Mouse (Mus musculus) hindbrain, embryonic 15.5 days (tissue): Measurements from ENCODE around the gene Mpo. TPM values are rescaled to one million over a fixed set of nuclear protein-coding genes. Genes with fewer than 3 reads are reported as not detected.

ENCODE experiments used
- ATAC-seq: fragments of 200-750 bp; cut with Nextera tagmentation; 2 replicates; pipeline ENCODE4 v1.8.0; 2017; ENCODE audit warnings: low read depth, moderate number of reproducible peaks, moderate TSS enrichment; ENCODE audit not compliant: low FRiP score
- H3K27ac ChIP-seq: fragments of 300-500 bp; sonication (generic); replicated peaks from 2 replicates; pipeline ENCODE4 v1.5.1; 2015; ENCODE audit warnings: mild to moderate bottlenecking, inconsistent platforms
- H3K27me3 ChIP-seq: fragments of 300-500 bp; sonication (generic); 2 replicates; pipeline ENCODE4 v1.6.1; 2015; ENCODE audit warnings: control low read depth, inconsistent platforms
- H3K36me3 ChIP-seq: fragments of 300-500 bp; sonication (generic); 2 replicates; pipeline ENCODE4 v1.6.1; 2015; ENCODE audit warnings: control low read depth, inconsistent platforms
- H3K4me1 ChIP-seq: fragments of 300-500 bp; sonication (generic); replicated peaks from 2 replicates; pipeline ENCODE4 v1.6.1; 2015; ENCODE audit warnings: control low read depth, inconsistent platforms
- H3K4me2 ChIP-seq: fragments of 300-500 bp; sonication (generic); 2 replicates; pipeline ENCODE4 v1.6.1; 2015; ENCODE audit warnings: moderate library complexity, mild to moderate bottlenecking, inconsistent platforms
- H3K4me3 ChIP-seq: fragments of 300-500 bp; sonication (generic); 2 replicates; pipeline ENCODE4 v1.5.1; 2015; ENCODE audit warnings: mild to moderate bottlenecking, inconsistent platforms
- H3K9ac ChIP-seq: fragments of 300-500 bp; sonication (generic); 2 replicates; pipeline ENCODE4 v1.6.1; 2015; ENCODE audit warnings: inconsistent platforms
- H3K9me3 ChIP-seq: fragments of 300-500 bp; sonication (generic); 2 replicates; pipeline ENCODE4 v1.6.1; 2016; ENCODE audit warnings: control low read depth, inconsistent platforms
- WGBS: fragments of 180-500 bp; shearing (Covaris S2); methylation state at CpG from one replicate; pipeline ENCODE4 v1.1.7; 2015; 5-methylcytosine and 5-hydroxymethylcytosine counted together
- polyA plus RNA-seq: library from polyadenylated mRNA; unstranded; fragments of >200 nt; fragmentation: Nextera tagmentation; extraction: Ambion mirVana; gene quantifications from 2 replicates; pipeline ENCODE4 v1.2.1, GENCODE M21; 2015

Gene Mpo
- polyA plus RNA-seq: 0.21 TPM in 2 replicates

DNA sequence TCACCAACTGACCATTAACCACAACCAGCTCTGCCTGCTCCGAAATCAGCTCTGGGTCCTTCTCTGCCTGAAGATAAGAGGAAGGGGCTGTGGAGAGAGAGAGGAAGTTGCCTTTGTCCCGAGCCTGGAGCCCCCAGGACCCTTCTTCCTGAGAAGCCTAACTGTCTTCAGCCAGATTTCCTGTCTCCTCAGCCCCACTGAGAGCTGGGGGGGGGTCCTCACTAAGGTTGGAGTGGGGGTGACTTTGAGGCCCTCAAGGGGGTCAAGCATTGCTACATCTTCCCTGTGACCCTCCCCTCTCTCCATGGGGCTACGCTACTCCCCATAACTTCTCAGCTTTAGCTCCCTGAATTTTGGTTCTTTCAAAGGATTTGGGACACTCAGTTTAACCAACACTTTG is at the start of gene Mpo:
Gene Mpo, plus strand, starts transcription at position 122 of the 400 bp plus-strand sequence.
- ATAC-seq: no peak
- no peak within 1 kb of the TSS for H3K4me2 ChIP-seq
- no peak within 1 kb of the TSS for H3K27ac ChIP-seq
- H3K36me3 ChIP-seq: no peaks in the 10 kb centered on the region
- 0 out of 2 replicates have a peak, but pooled peaks cover 6% of the 10 kb centered on the region for H3K4me1 ChIP-seq
- 72% methylated on average over 3 of the region's 3 CpGs for WGBS
- no peaks in the 10 kb centered on the region for H3K9me3 ChIP-seq
- H3K9ac ChIP-seq: no peak within 1 kb of the TSS
- no peak within 1 kb of the TSS for H3K4me3 ChIP-seq
- no peaks in the 10 kb centered on the region for H3K27me3 ChIP-seq

DNA sequence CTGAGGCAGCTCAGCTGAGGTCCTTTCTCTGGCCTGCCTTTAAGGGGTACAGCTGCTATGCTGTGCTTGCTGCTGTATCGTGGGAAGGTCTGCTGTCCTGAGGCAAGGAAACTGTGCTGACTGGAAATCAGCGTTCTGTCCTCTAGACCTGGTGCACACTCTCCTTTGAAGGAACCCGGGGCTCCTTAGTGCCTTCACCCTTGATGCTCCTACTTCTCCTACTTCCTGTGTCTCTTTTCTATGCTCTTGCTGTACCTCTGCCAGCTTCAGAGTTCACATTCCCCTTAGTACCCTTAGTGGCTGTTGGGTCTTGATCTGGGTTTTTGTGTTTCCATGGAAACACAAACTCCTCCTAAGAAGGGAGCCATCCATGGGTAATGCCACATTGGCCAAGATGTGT is 49.7 kb upstream of the Mpo start:
- Histone ChIP-seq H3K36me3 (peaks cover 35% of the 10 kb centered on the region), H3K4me2 (no peak overlapping the region), H3K9me3 (no peaks in the 10 kb centered on the region), H3K4me3 (no peak overlapping the region), H3K4me1 (no peaks in the 10 kb centered on the region), H3K27me3 (no peaks in the 10 kb centered on the region), H3K9ac (no peak overlapping the region), H3K27ac (no peak overlapping the region)
- 91% methylated on average over 3 of the region's 3 CpGs for WGBS
- no peak for ATAC-seq

DNA sequence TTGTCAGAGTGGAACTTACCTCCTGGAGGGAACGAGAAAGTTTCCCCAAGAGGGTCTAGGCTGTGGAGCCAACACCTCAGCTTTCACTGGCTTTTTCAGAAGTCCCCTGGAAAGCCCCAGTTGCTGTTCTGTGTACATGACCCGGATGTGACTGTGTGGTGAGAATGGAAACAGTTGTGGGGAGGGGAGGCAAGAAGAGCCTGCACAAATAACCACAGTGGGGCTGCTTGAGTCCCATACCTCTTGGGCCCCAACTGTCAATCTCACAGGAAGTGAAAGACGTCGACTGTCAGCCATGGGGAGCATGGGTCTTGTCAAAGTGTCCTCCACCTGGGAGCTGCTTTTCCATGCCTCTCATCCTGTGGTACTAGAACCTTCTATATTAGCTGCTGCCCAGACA is 48.4 kb upstream of the Mpo start:
- H3K27me3 ChIP-seq: no peaks in the 10 kb centered on the region
- H3K9me3 ChIP-seq: no peaks in the 10 kb centered on the region
- H3K4me3 ChIP-seq: no peak overlapping the region
- H3K4me2 ChIP-seq: no peak overlapping the region
- no peak overlapping the region for H3K9ac ChIP-seq
- WGBS: 80% methylated on average over 4 of the region's 4 CpGs
- no peak overlapping the region for H3K27ac ChIP-seq
- ATAC-seq: no peak
- peaks cover 27% of the 10 kb centered on the region for H3K36me3 ChIP-seq
- no peaks in the 10 kb centered on the region for H3K4me1 ChIP-seq

DNA sequence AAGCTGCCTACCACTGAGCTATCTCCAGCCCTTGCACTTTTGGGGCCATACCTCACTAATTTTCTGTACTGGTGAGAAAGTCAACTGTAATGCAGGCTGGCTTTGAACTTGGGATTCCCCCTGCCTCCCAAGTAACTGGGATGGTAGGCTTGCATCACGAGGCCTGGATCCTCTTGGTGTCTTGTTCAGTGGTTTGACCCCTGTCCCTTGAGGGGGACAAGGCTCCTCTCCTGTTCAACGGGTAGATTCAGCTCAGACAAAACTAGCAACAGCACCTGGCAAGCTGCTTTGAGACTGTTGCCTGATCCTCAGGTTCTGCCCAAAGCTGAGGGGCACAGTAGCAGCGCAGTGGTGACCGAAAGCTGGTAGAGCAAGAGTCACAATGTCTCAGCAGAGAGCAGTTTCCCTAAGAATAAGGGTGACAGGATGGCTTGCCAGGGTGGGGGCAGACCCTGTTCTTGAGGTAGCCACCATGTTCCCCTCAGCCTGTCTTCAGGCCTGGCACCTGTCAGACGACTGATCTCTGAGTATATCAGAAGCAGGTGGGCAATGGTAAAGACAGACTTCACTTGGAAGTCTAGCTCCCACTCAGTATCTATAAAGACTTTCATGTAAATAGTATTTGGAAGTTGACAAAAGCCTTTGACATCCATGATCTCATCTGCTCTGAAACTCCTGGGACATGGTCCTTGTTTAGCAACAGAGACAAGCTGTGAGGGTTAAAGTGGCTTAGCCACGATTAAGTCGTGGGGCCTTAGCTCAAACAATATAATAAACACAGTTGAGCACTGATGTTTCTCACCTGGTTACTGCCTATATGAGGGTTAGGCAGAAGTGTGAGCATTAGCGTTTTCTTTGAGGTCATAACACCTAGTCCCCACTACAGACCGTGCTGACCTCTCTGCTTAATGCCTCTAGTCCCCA is 47.5 kb upstream of the Mpo start:
- H3K27ac ChIP-seq: no peak overlapping the region
- no peak overlapping the region for H3K9ac ChIP-seq
- no peaks in the 10 kb centered on the region for H3K4me1 ChIP-seq
- H3K4me3 ChIP-seq: no peak overlapping the region
- H3K36me3 ChIP-seq: peaks cover 22% of the 10 kb centered on the region
- 83% methylated on average over 9 of the region's 9 CpGs for WGBS
- no peaks in the 10 kb centered on the region for H3K9me3 ChIP-seq
- H3K27me3 ChIP-seq: no peaks in the 10 kb centered on the region
- H3K4me2 ChIP-seq: no peak overlapping the region
- no peak for ATAC-seq

DNA sequence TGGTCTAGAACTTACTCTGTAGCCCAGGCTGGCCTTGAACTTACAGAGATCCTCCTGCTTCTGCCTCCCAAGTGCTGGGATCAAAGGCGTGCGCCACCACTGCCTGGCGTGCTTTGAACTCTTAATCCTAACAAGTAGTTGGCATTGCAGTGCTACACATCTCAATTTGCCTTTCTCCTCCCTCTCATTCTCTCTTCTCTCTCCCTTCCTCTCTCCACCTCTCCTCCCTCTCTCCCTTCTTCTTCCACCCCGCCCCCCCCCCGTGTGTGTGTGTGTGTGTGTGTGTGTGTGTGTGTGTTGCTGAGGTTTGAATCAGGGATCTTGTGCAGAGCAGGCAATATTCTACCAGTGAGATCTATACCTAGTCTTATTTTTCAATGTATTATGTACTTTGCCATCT is 46.1 kb upstream of the Mpo start:
- no peak overlapping the region for H3K4me3 ChIP-seq
- H3K27me3 ChIP-seq: no peaks in the 10 kb centered on the region
- WGBS: 84% methylated on average over 5 of the region's 5 CpGs
- no peak overlapping the region for H3K27ac ChIP-seq
- ATAC-seq: no peak
- H3K9ac ChIP-seq: no peak overlapping the region
- peaks cover 17% of the 10 kb centered on the region for H3K36me3 ChIP-seq
- H3K4me2 ChIP-seq: no peak overlapping the region
- H3K9me3 ChIP-seq: no peaks in the 10 kb centered on the region
- H3K4me1 ChIP-seq: no peaks in the 10 kb centered on the region

DNA sequence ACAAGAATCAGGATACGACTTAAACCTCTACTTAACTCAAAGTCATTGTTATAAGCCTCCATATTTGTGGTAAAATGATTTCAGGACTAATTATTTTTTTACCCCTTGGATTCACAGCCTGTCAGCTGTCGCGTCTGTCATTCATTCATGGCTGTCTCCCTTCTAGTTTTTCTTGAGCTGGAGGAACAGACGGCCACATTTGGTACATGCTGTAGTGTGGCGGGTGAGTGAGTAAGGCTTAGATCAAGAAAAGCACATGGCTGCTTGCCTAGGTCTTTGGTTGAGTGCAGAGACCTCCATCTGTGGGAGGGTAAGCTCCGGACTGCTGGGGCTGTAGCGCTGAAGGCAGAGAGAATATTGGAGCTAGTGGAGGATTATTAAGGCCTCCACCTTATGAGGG is 45.7 kb upstream of the Mpo start:
- WGBS: 93% methylated on average over 7 of the region's 7 CpGs
- Histone ChIP-seq H3K36me3 (peaks cover 13% of the 10 kb centered on the region), H3K4me1 (no peaks in the 10 kb centered on the region), H3K4me3 (no peak overlapping the region), H3K4me2 (no peak overlapping the region), H3K27ac (no peak overlapping the region), H3K9me3 (no peaks in the 10 kb centered on the region), H3K27me3 (no peaks in the 10 kb centered on the region), H3K9ac (no peak overlapping the region)
- ATAC-seq: no peak

DNA sequence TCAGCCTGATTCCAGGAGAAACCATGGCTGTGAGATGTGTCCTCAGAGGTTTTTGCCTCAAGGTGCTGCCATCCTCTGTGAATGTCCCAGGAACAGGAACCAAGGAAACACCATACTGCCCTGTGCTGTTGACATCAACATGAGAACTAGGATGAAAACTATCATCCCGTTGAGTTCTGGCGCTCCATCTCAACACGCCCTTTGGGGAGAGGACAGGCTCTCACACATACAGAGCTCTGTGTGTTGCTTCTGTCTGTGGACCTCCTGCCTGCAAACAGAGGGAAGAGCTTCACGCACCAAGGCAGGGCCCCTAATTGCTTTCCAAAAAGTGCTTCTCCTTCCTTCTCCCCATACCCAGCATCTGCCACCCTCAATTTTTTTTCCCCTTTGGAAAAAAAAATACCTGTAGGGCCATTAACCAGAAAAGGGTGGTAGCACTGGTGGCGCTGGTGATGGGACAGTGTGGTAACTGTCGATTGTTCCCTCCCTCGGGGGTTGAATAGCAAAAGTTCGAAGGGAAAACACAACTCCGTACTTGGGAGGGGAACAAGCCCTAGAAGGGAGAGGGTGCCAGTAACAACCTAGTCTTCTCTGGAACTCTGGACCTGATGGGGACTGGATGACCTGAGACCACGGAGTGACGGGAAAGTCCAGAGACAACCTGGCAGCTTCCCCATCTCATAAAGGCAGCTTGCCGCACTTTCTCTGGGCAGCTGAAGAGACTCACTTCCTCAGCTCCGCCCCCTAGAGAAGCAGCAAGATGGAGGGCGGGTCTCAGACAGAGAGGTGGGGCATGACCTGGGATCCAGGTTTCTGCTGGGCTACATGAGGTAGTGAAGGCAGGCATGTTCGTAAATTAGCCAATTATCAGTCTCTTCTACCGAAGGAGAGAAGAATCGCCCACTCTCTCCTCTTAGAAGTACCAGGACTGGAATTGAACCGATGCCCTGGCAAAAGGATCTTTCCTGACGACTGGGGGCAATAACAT is 45.0 kb upstream of the Mpo start:
- Histone ChIP-seq H3K27me3 (no peaks in the 10 kb centered on the region), H3K4me1 (no peaks in the 10 kb centered on the region)

DNA sequence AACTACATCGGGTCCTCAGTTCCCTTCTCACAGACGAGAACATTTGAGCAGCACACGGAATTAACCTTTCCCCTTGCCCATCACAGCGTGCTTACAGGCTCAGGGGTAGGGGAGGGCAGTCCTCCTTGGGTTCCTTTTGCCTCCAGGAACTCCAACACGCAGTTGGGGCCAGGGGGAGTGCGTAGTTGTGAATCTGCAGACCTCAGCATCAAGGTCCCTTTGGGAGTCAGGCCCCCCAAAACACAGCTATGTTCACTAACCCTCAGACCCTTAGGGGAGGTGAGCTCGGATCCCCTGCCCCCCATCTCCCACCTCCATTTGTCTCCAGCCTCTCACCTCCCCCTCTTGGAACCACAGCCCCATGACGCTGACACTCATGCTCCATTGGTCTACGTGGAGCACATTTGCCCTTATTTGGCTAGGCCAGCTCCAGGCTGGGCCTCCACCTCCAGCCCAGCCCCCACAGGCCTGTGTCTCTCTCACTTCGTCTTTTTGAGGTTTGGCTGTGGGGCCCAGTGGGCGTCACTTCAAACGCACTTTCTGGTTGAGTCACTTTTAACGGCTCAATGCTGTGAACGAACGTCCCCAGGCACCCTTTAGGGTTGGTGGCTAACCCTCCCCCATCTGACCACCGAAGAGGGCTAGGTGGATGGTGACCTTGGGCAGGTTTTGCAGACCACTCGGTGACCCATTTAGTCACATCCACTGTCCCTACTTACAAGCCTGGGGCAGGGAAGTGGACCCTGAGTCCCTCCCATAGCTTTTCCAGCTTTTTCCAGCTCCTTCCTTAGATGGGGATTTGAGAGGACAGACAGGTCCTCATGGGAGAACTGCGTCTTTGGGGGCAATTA is 44.0 kb upstream of the Mpo start:
- Histone ChIP-seq H3K27me3 (no peaks in the 10 kb centered on the region), H3K36me3 (peaks cover 3% of the 10 kb centered on the region; the same call in 1 of the 2 replicates), H3K4me3 (no peak overlapping the region), H3K9ac (no peak overlapping the region), H3K4me1 (no peaks in the 10 kb centered on the region), H3K9me3 (no peaks in the 10 kb centered on the region), H3K27ac (no peak overlapping the region), H3K4me2 (no peak overlapping the region)
- whole genome bisulfite sequencing: 64% methylated on average over 18 of the region's 18 CpGs
- ATAC-seq: no peak

More for the DNA sequence above, 45.0 kb upstream of the Mpo start:
- no peak overlapping the region for H3K27ac ChIP-seq
- no peaks in the 10 kb centered on the region for H3K9me3 ChIP-seq
- H3K4me3 ChIP-seq: no peak overlapping the region
- no peak overlapping the region for H3K9ac ChIP-seq
- no peak overlapping the region for H3K4me2 ChIP-seq
- no peak for ATAC-seq
- WGBS: 43% methylated on average over 19 of the region's 19 CpGs
- peaks cover 13% of the 10 kb centered on the region for H3K36me3 ChIP-seq

DNA sequence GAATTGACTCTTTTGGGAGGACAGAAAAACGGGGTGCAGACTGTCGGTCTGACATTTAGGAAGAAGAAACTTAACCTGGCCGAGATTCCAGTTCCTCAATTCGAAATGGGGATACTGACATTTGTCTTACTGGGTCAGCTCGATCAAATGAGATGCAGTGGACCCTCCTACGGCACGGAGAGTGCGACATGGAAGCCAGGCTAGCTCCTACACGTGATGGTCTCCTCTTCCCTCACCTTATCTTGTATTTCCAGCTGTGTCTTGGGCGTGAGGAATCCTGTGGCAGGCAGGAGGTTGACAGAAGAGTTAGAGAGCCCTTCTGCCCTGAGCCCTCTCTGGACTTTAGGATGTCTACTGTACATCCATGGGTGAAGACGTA is 43.3 kb upstream of the Mpo start:
- no peak for ATAC-seq
- H3K27me3 ChIP-seq: no peaks in the 10 kb centered on the region
- no peak overlapping the region for H3K4me3 ChIP-seq
- no peaks in the 10 kb centered on the region for H3K4me1 ChIP-seq
- H3K27ac ChIP-seq: no peak overlapping the region
- no peaks in the 10 kb centered on the region for H3K36me3 ChIP-seq
- no peak overlapping the region for H3K4me2 ChIP-seq
- H3K9me3 ChIP-seq: no peaks in the 10 kb centered on the region
- H3K9ac ChIP-seq: no peak overlapping the region
- WGBS: 81% methylated on average over 11 of the region's 11 CpGs

DNA sequence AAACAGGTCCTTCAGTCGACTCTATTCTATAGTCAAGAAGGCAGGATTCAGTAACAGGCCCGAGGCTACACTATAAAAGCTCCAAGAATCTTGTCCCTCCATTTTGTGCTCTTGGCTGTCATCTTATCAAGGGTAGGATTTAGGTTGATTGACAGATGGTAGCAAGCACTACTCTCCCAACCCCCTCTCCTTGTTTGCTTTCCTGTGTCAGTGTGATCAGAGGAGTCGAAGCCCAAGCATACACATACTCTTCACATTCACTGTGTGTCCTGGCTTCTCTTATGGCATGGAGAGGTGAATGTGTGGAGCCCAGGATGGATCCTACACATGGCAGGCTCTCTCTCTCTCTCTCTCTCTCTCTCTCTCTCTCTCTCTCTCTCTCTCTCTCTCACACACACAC is 42.9 kb upstream of the Mpo start:
- no peak overlapping the region for H3K27ac ChIP-seq
- no peaks in the 10 kb centered on the region for H3K36me3 ChIP-seq
- WGBS: 80% methylated on average over 3 of the region's 3 CpGs
- H3K4me1 ChIP-seq: no peaks in the 10 kb centered on the region
- no peak overlapping the region for H3K4me3 ChIP-seq
- no peak for ATAC-seq
- H3K9ac ChIP-seq: no peak overlapping the region
- no peak overlapping the region for H3K4me2 ChIP-seq
- H3K27me3 ChIP-seq: no peaks in the 10 kb centered on the region
- no peaks in the 10 kb centered on the region for H3K9me3 ChIP-seq

DNA sequence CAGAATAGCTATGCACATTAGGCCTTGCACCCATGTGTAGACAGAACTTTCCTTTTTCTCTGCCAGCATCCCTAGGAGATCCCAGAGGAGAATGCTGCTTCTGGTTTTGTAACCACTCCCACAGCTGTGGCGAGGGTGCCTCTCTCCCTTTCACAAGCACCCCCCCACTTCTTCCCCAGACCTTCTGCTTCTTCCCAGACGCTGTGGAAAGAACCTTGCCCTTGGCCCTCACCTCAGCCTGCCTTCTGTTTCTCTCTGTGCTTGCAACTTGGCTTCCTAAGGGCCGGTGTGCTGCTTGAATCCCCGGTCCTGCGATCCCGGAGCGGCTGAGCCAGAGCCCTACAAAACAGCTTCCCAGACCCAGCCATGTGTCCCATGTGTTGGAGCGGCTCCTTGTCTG is 42.4 kb upstream of the Mpo start:
- 79% methylated on average over 8 of the region's 8 CpGs for WGBS
- H3K4me2 ChIP-seq: no peak overlapping the region
- no peak for ATAC-seq

More for the DNA sequence above, 42.4 kb upstream of the Mpo start:
- no peaks in the 10 kb centered on the region for H3K9me3 ChIP-seq
- no peak overlapping the region for H3K4me3 ChIP-seq
- no peak overlapping the region for H3K27ac ChIP-seq
- no peaks in the 10 kb centered on the region for H3K27me3 ChIP-seq
- no peak overlapping the region for H3K9ac ChIP-seq
- no peaks in the 10 kb centered on the region for H3K36me3 ChIP-seq
- H3K4me1 ChIP-seq: no peaks in the 10 kb centered on the region
